Mouse (Mus musculus): Measurements from ENCODE around the gene Morc3.

Gene Morc3

GRCm38 (mm10) chr16:93884086-93884721 is 52.3 kb downstream of the Morc3 start:
- peak; percentile 41 for DNase-seq

- no peak for DNase-seq
Measured at GRCm38 (mm10) chr16:93884722-93885113, 52.8 kb downstream of the Morc3 start.

GRCm38 (mm10) chr16:93888481-93888880 is 56.6 kb downstream of the Morc3 start:
- no peak for DNase-seq

- DNase-seq: no peak
Measured at GRCm38 (mm10) chr16:93890948-93891604, 59.2 kb downstream of the Morc3 start.

- DNase-seq: no peak
Measured at GRCm38 (mm10) chr16:93893285-93893684, 61.4 kb downstream of the Morc3 start.

- DNase-seq: no peak
Measured at GRCm38 (mm10) chr16:93903027-93903426, 71.1 kb downstream of the Morc3 start.

- DNase-seq: peak; percentile 31
Measured at GRCm38 (mm10) chr16:93906156-93907014, 74.5 kb downstream of the Morc3 start.

GRCm38 (mm10) chr16:93907761-93908160 is 75.8 kb downstream of the Morc3 start:
- no peak for DNase-seq

- DNase-seq: no peak
Measured at GRCm38 (mm10) chr16:93908196-93908595, 76.3 kb downstream of the Morc3 start.

- no peak for DNase-seq
Measured at GRCm38 (mm10) chr16:93909936-93910335, 78.0 kb downstream of the Morc3 start.

- DNase-seq: no peak
Measured at GRCm38 (mm10) chr16:93910735-93911665, 79.1 kb downstream of the Morc3 start.

GRCm38 (mm10) chr16:93912158-93912557 is 80.2 kb downstream of the Morc3 start:
- DNase-seq: no peak

GRCm38 (mm10) chr16:93912808-93913207 is 80.9 kb downstream of the Morc3 start:
- no peak for DNase-seq

- no peak for DNase-seq
Measured at GRCm38 (mm10) chr16:93913881-93914576, 82.1 kb downstream of the Morc3 start.

GRCm38 (mm10) chr16:93915338-93915849 is 83.5 kb downstream of the Morc3 start:
- no peak for DNase-seq

GRCm38 (mm10) chr16:93917712-93918678 is 86.1 kb downstream of the Morc3 start:
- peak; percentile 64 for DNase-seq

GRCm38 (mm10) chr16:93918679-93919060 is 86.7 kb downstream of the Morc3 start:
- no peak for DNase-seq

GRCm38 (mm10) chr16:93919189-93919588 is 87.3 kb downstream of the Morc3 start:
- DNase-seq: no peak

- no peak for DNase-seq
Measured at GRCm38 (mm10) chr16:93920673-93921072, 88.8 kb downstream of the Morc3 start.

GRCm38 (mm10) chr16:93922835-93923389 is 91.0 kb downstream of the Morc3 start:
- DNase-seq: no peak
